Mouse (Mus musculus) induced T-regulatory cell, adult 2 months (primary cell): Measurements from ENCODE around the gene Krt222.
"Not testable (repeated sequence)": the region's sequence is repeated elsewhere in the genome, so short reads cannot be mapped to it uniquely, and the experiment has no call there.

Experiments
- DNase-seq: peaks from one replicate; pipeline ENCODE4 v3.0.0-alpha.2; 2012; ENCODE audit warnings: low read depth

Gene Krt222

GRCm38 (mm10) chr11:99243820-99244374 is at the start of gene Krt222:
Gene Krt222 (minus strand): TSS chr11:99244085.
- peak; percentile 58 for DNase-seq

- DNase-seq, result peak; percentile 76
Measured at GRCm38 (mm10) chr11:99292846-99293245, 49.0 kb upstream of the Krt222 start.

GRCm38 (mm10) chr11:99284833-99285312 is 41.0 kb upstream of the Krt222 start, which contains the start of gene Krt24:
Gene Krt24 (minus strand): TSS chr11:99285262.
- DNase-seq, result no peak

GRCm38 (mm10) chr11:99284011-99284410 is 40.1 kb upstream of the Krt222 start:
- no peak for DNase-seq

GRCm38 (mm10) chr11:99283334-99283733 is 39.4 kb upstream of the Krt222 start:
- peak; percentile 46 for DNase-seq

GRCm38 (mm10) chr11:99281116-99281515 is 37.2 kb upstream of the Krt222 start:
- no peak for DNase-seq

- DNase-seq, result no peak
Measured at GRCm38 (mm10) chr11:99279986-99280385, 36.1 kb upstream of the Krt222 start.

- DNase-seq, result no peak
Measured at GRCm38 (mm10) chr11:99276786-99277185, 32.9 kb upstream of the Krt222 start.

GRCm38 (mm10) chr11:99275624-99276023 is 31.7 kb upstream of the Krt222 start:
- DNase-seq, result no peak

- no peak for DNase-seq
Measured at GRCm38 (mm10) chr11:99272721-99273120, 28.8 kb upstream of the Krt222 start.

GRCm38 (mm10) chr11:99269192-99269591 is 25.3 kb upstream of the Krt222 start:
- no peak for DNase-seq

GRCm38 (mm10) chr11:99265796-99266195 is 21.9 kb upstream of the Krt222 start:
- DNase-seq, result no peak

- no peak for DNase-seq
Measured at GRCm38 (mm10) chr11:99265220-99265619, 21.3 kb upstream of the Krt222 start.

GRCm38 (mm10) chr11:99256213-99256612 is 12.3 kb upstream of the Krt222 start:
- DNase-seq, result peak; percentile 34

- DNase-seq, result peak; percentile 80
Measured at GRCm38 (mm10) chr11:99255316-99255715, 11.4 kb upstream of the Krt222 start.

GRCm38 (mm10) chr11:99253893-99254292 is 10.0 kb upstream of the Krt222 start:
- DNase-seq, result no peak

- no peak for DNase-seq
Measured at GRCm38 (mm10) chr11:99252671-99253070, 8.8 kb upstream of the Krt222 start.

- peak; percentile 44 for DNase-seq
Measured at GRCm38 (mm10) chr11:99250666-99251065, 6.8 kb upstream of the Krt222 start.

- no peak for DNase-seq
Measured at GRCm38 (mm10) chr11:99250241-99250640, 6.4 kb upstream of the Krt222 start.

GRCm38 (mm10) chr11:99249115-99249514 is 5.2 kb upstream of the Krt222 start:
- peak; percentile 75 for DNase-seq

GRCm38 (mm10) chr11:99247916-99248315 is 4.0 kb upstream of the Krt222 start:
- DNase-seq, result no peak

- DNase-seq, result not testable (repeated sequence)
Measured at GRCm38 (mm10) chr11:99244519-99244918, 634 bp upstream of the Krt222 start.

GRCm38 (mm10) chr11:99243200-99243819 is 575 bp downstream of the Krt222 start:
- DNase-seq, result no peak

- no peak for DNase-seq
Measured at GRCm38 (mm10) chr11:99242056-99242455, 1.8 kb downstream of the Krt222 start.
